Mouse (Mus musculus) stomach, postnatal 0 days (tissue): ENCODE measurements at regions not wholly inside any gene's neighbourhood (a gene's known extent, or its start where the extent isn't known, plus 50 kb on each side); places are given as distances from the start of the nearest gene placed in this dataset.
A peak's percentile ranks its signal among the peaks of the same experiment; 100 is the strongest.

Experiments
- CTCF ChIP-seq: IDR thresholded peaks from 2 replicates; pipeline ENCODE4 v1.5.1; 2016; ENCODE audit warnings: antibody characterized with exemption, low read depth, mild to moderate bottlenecking, moderate library complexity
- EP300 ChIP-seq: optimal IDR thresholded peaks from 2 replicates; pipeline ENCODE3; 2016; ENCODE audit warnings: antibody characterized with exemption

DNA sequence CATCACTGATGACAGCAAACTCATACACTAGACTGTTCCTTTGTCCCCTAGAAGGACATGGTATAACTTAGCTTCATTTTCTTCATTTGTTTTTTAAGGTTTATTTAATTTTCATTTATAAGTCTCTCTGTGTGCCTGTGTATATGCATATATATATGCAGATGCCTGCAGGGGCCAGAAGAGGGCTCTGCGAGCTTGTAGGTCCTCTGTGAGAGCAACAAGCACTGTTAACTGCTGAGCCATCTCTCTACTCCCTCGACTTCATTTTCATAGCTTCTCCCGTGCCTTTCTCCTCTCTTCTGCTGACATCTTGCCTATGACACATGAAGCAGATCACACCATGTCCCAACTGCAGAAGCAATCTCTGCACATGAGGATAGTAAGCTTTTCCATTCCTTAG, 72.9 kb upstream of the Foxn3 start:
- no peak for TF ChIP-seq EP300
- TF ChIP-seq CTCF = peak; percentile 25; the same call in 1 of the 2 replicates
